Mouse (Mus musculus) G1E (cell line): ENCODE measurements around the gene Macrod2.

Experiments used
- CTCF ChIP-seq: IDR thresholded peaks from 2 replicates; pipeline ENCODE4 v1.5.1; 2012; ENCODE audit warnings: low read depth, low read length, inconsistent platforms, mixed read lengths
- GATA1 ChIP-seq: IDR thresholded peaks from 2 replicates; pipeline ENCODE4 v1.6.1; 2012; ENCODE audit warnings: borderline replicate concordance, low read length, inconsistent platforms, mixed read lengths
- GATA2 ChIP-seq: IDR thresholded peaks from 2 replicates; pipeline ENCODE4 v1.6.1; 2012; ENCODE audit warnings: low read depth, low read length, inconsistent platforms, borderline replicate concordance
- POLR2AphosphoS5 ChIP-seq: IDR thresholded peaks from 2 replicates; pipeline ENCODE4 v1.6.1; 2012; ENCODE audit warnings: low read depth, low read length, inconsistent platforms; ENCODE audit not compliant: insufficient replicate concordance
- TAL1 ChIP-seq: conservative IDR thresholded peaks from 2 replicates; pipeline ENCODE4 v1.6.1; 2012; ENCODE audit warnings: low read depth, low read length, inconsistent platforms, mixed read lengths

- TF ChIP-seq CTCF (no peak), GATA1 (no peak), POLR2AphosphoS5 (no peak), TAL1 (no peak), GATA2 (no peak)
Measured at GRCm38 (mm10) chr2:142174039-142174438, 1778.9 kb downstream of the Macrod2 start.
